Mouse (Mus musculus) hindbrain, postnatal 0 days (tissue): ENCODE data around the gene Sprr2k. TPM values are rescaled to one million over a fixed set of nuclear protein-coding genes. Genes with fewer than 3 reads are reported as not detected.
"Not testable (repeated sequence)": the region's sequence is repeated elsewhere in the genome, so short reads cannot be mapped to it uniquely, and the experiment has no call there.

Experiments used
- ATAC-seq: fragments of 200-750 bp; cut with Nextera tagmentation; 2 replicates; pipeline ENCODE4 v1.8.0; 2017; ENCODE audit warnings: mild to moderate bottlenecking, moderate TSS enrichment, moderate library complexity
- DNase-seq: peaks from one replicate; pipeline ENCODE4 v3.0.0-alpha.2; 2015; ENCODE audit warnings: low spot score
- H3K27ac ChIP-seq: fragments of 300-500 bp; sonication (generic); 2 replicates; pipeline ENCODE4 v1.5.1; 2014; ENCODE audit warnings: mild to moderate bottlenecking
- H3K27me3 ChIP-seq: fragments of 300-500 bp; sonication (generic); 2 replicates; pipeline ENCODE4 v1.6.1; 2014; ENCODE audit warnings: low read length, mixed read lengths; ENCODE audit not compliant: insufficient read depth
- H3K36me3 ChIP-seq: fragments of 300-500 bp; sonication (generic); 2 replicates; pipeline ENCODE4 v1.6.1; 2014; ENCODE audit warnings: low read length, mixed read lengths; ENCODE audit not compliant: insufficient read depth
- H3K4me1 ChIP-seq: fragments of 300-500 bp; sonication (generic); 2 replicates; pipeline ENCODE4 v1.6.1; 2014; ENCODE audit warnings: antibody characterized with exemption, low read length, mixed read lengths; ENCODE audit not compliant: insufficient read depth
- H3K4me2 ChIP-seq: fragments of 300-500 bp; sonication (generic); 2 replicates; pipeline ENCODE4 v1.6.1; 2014; ENCODE audit warnings: low read depth, mild to moderate bottlenecking, low read length, moderate library complexity, mixed read lengths
- H3K4me3 ChIP-seq: fragments of 300-500 bp; sonication (generic); 2 replicates; pipeline ENCODE4 v1.5.1; 2014; ENCODE audit warnings: low read length
- H3K9ac ChIP-seq: fragments of 300-500 bp; sonication (generic); replicated peaks from 2 replicates; pipeline ENCODE4 v1.6.1; 2014; ENCODE audit warnings: mild to moderate bottlenecking, low read length, moderate library complexity, mixed read lengths
- H3K9me3 ChIP-seq: fragments of 300-500 bp; sonication (generic); 2 replicates; pipeline ENCODE4 v1.6.1; 2016; ENCODE audit warnings: low read length, mixed read lengths
- CTCF ChIP-seq: IDR thresholded peaks from 2 replicates; pipeline ENCODE4 v1.5.1; 2016; ENCODE audit warnings: antibody characterized with exemption, control low read depth, low read depth
- WGBS: fragments of 180-500 bp; shearing (Covaris S2); extraction: QIAGEN DNeasy Blood & Tissue Kit; methylation state at CpG from one replicate; pipeline ENCODE4 v1.1.7; 2014; 5-methylcytosine and 5-hydroxymethylcytosine counted together
- polyA plus RNA-seq: library from polyadenylated mRNA; unstranded; fragments of >200 nt; fragmentation: Nextera tagmentation; extraction: Ambion mirVana; gene quantifications from 2 replicates; pipeline ENCODE4 v1.2.1, GENCODE M21; 2015
- total RNA-seq: library from RNA; depleted of rRNA; stranded (reverse); fragments of >200 nt; gene quantifications from 2 replicates; pipeline ENCODE4 v1.2.3, GENCODE M21; 2014; rRNA removed

The Sprr2k gene
- total and polyA plus RNA-seq, 2 experiments from 2014 or later: not detected

DNA sequence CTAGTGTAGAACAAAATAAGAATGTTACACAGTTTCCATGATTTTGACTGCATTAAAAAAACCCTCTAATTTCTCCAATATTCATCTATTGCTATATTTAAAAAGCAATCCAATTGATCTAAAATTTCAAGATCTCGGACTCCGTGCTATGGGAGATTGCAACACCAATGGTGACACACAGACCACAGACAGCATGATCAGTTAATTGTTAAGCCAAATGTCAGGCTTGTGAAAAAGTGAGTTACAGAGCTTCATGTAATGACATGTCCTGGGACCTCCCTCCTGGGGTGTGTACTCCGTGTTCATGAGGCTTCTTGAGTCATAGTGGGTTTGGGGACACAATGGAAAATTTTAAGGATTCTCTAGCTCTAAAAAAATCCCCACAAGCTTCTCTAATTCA is 7.8 kb downstream of the Sprr2k start:
- Histone ChIP-seq H3K4me1 (no peaks in the 10 kb centered on the region), H3K27ac (no peak overlapping the region), H3K27me3 (no peaks in the 10 kb centered on the region), H3K4me2 (no peak overlapping the region), H3K36me3 (no peaks in the 10 kb centered on the region), H3K9ac (no peak overlapping the region), H3K9me3 (no peaks in the 10 kb centered on the region), H3K4me3 (no peak overlapping the region)
- TF ChIP-seq CTCF: no peak
- ATAC-seq (no peak), DNase-seq (no peak)
- WGBS: 85% methylated on average over 3 of the region's 3 CpGs

DNA sequence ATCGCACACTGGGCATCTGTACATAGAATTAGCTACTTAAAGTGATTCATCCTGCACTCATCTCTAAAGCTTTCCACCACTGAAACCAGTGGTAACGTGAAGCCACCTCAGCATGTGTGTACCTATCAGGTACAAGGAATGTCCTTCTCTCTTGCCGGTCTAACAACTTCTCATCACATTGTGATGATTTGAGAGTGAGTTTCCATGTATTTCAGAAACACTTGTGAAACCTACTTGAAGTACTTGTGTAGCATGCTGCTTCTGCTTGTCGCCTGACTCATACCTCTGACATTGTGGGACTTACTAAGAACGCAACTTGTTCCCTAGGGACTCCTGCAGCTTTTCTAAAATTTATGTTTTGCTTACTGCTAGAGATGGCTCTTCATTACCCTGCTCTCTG is 22.8 kb downstream of the Sprr2k start:
- WGBS: 90% methylated on average over 5 of the region's 5 CpGs
- Histone ChIP-seq H3K9ac (no peak overlapping the region), H3K9me3 (no peaks in the 10 kb centered on the region), H3K36me3 (no peaks in the 10 kb centered on the region), H3K4me2 (no peak overlapping the region), H3K27me3 (no peaks in the 10 kb centered on the region), H3K27ac (no peak overlapping the region), H3K4me1 (no peaks in the 10 kb centered on the region), H3K4me3 (no peak overlapping the region)
- TF ChIP-seq CTCF: no peak
- ATAC-seq (no peak), DNase-seq (no peak)

DNA sequence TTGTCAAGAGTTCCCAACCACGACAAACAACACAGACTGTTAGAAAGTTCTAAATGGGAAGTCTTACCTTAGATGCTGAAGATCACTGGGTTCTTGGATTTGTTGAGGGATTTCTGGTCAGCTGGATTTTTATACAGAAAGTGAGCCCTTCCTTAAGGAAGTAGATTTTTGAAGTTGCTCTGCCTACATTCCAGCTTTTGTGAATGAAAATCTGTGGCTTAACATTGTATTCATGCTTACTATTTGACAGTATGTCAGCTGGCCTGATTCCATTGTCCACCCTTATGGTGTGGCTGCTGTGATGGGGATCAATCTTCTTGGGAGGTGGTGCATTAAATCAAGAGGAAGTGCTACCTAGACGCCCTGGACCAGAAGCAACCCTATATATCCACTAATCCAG is 26.2 kb downstream of the Sprr2k start, which contains the start of gene Sprr3:
Sprr3 (minus strand) TSS at position 101 of the 400 bp plus-strand sequence.
- WGBS: 61% methylated on average over 2 of the region's 2 CpGs

GRCm38 (mm10) chr3:92466576-92466975 is 34.2 kb downstream of the Sprr2k start:
- Histone ChIP-seq H3K4me1 (no peaks in the 10 kb centered on the region), H3K9ac (no peak overlapping the region), H3K27ac (no peak overlapping the region), H3K4me2 (no peak overlapping the region), H3K4me3 (no peak overlapping the region), H3K9me3 (no peaks in the 10 kb centered on the region), H3K27me3 (no peaks in the 10 kb centered on the region), H3K36me3 (no peaks in the 10 kb centered on the region)
- no peak for DNase-seq
- 82% methylated on average over 1 of the region's 1 CpGs for WGBS
- TF ChIP-seq CTCF: no peak
- ATAC-seq: no peak

More for the DNA sequence above, 26.2 kb downstream of the Sprr2k start, which contains the start of gene Sprr3:
- Histone ChIP-seq H3K4me3 (no peak within 1 kb of the TSS), H3K4me1 (no peaks in the 10 kb centered on the region), H3K4me2 (no peak within 1 kb of the TSS), H3K36me3 (no peaks in the 10 kb centered on the region), H3K9ac (no peak within 1 kb of the TSS), H3K27ac (no peak within 1 kb of the TSS), H3K27me3 (no peaks in the 10 kb centered on the region), H3K9me3 (no peaks in the 10 kb centered on the region)
- ATAC-seq (no peak), DNase-seq (no peak)
- no peak for TF ChIP-seq CTCF

DNA sequence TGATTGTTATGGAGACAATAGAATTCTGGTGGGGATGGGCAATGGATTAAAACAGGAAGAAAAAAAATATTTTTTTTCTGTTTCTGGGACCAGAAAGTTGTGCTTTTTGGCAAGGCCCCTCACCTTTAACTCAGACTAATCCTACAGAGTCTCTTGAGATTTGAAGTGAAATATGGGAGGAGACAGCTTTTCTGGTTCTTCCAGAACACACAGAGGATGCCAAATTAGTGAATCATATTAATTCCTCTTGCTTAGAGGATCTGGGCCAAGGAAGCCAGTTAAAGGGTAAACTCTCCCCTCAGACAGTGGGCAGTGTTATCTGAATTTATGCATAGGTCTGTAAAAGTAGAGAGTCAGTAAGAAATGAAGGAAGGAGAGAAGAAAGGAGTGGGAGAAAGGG is 35.0 kb downstream of the Sprr2k start:
- Histone ChIP-seq H3K9ac (no peak overlapping the region), H3K4me3 (no peak overlapping the region), H3K27me3 (no peaks in the 10 kb centered on the region), H3K36me3 (no peaks in the 10 kb centered on the region), H3K9me3 (no peaks in the 10 kb centered on the region), H3K4me2 (no peak overlapping the region), H3K4me1 (no peaks in the 10 kb centered on the region), H3K27ac (no peak overlapping the region)
- TF ChIP-seq CTCF: no peak
- ATAC-seq: no peak
- no peak for DNase-seq

GRCm38 (mm10) chr3:92470111-92470510 is 37.7 kb downstream of the Sprr2k start:
- ATAC-seq (no peak), DNase-seq (no peak)
- no peaks in the 10 kb centered on the region for H3K9me3 ChIP-seq
- no peak overlapping the region for H3K4me3 ChIP-seq
- no peak for TF ChIP-seq CTCF
- H3K27me3 ChIP-seq: no peaks in the 10 kb centered on the region
- WGBS: 86% methylated on average over 2 of the region's 2 CpGs
- H3K4me1 ChIP-seq: no peaks in the 10 kb centered on the region
- no peaks in the 10 kb centered on the region for H3K36me3 ChIP-seq
- H3K27ac ChIP-seq: no peak overlapping the region
- no peak overlapping the region for H3K4me2 ChIP-seq
- no peak overlapping the region for H3K9ac ChIP-seq

DNA sequence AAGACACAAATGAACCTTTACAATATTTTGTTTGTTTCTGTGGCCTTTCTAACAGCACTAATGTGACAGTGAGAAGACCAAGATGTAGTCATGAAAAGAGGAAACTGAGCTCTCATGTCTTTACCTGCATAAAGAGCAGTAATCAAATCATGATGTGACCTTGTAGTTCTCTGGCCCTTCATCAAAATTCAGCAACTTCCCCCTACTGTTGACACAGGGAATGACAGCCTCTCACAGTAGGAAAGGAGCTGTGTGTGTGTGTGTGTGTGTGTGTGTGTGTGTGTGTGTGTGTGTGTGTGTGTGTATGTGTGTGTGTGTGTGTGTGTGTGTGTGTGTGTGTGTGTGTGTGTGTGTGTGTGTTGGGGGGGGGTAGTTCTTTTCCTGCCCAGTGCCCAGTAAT is 48.9 kb downstream of the Sprr2k start:
- not testable (repeated sequence) for H3K9me3 ChIP-seq, ATAC-seq, H3K27me3 ChIP-seq, H3K27ac ChIP-seq, H3K4me1 ChIP-seq, H3K9ac ChIP-seq, H3K4me3 ChIP-seq, H3K4me2 ChIP-seq, DNase-seq, H3K36me3 ChIP-seq
- TF ChIP-seq CTCF: peak; percentile 49

Other genes with a start within 250 kb of the Sprr2k start
- not detected in 2 replicates for gene Sprr2a1, start 216.8 kb upstream of the Sprr2k start, total RNA-seq
- not detected in 2 replicates for gene Sprr2a1, start 216.8 kb upstream of the Sprr2k start, polyA plus RNA-seq
- not detected in 2 replicates for gene Sprr2a2, start 216.7 kb upstream of the Sprr2k start, total RNA-seq
- gene Sprr2a2, start 216.7 kb upstream of the Sprr2k start, polyA plus RNA-seq: not detected in 2 replicates
- gene Sprr2a3, start 147.2 kb upstream of the Sprr2k start, total RNA-seq: not detected in 2 replicates
- not detected in 2 replicates for gene Sprr2a3, start 147.2 kb upstream of the Sprr2k start, polyA plus RNA-seq
- gene Sprr2b, start 116.0 kb upstream of the Sprr2k start, total RNA-seq: not detected in 2 replicates
- 0.24 and 0.44 TPM in 2 replicates for gene Sprr2b, start 116.0 kb upstream of the Sprr2k start, polyA plus RNA-seq
- gene Sprr2d, start 93.4 kb upstream of the Sprr2k start, total RNA-seq: not detected in 2 replicates
- not detected in 2 replicates for gene Sprr2d, start 93.4 kb upstream of the Sprr2k start, polyA plus RNA-seq
- not detected in 2 replicates for gene Sprr2e, start 80.4 kb upstream of the Sprr2k start, total RNA-seq
- gene Sprr2e, start 80.4 kb upstream of the Sprr2k start, polyA plus RNA-seq: not detected in 2 replicates
- not detected in 2 replicates for gene Sprr2f, start 67.4 kb upstream of the Sprr2k start, total RNA-seq
- gene Sprr2f, start 67.4 kb upstream of the Sprr2k start, polyA plus RNA-seq: not detected in 2 replicates
- not detected in 2 replicates for gene Sprr2h, start 46.9 kb upstream of the Sprr2k start, total RNA-seq
- gene Sprr2h, start 46.9 kb upstream of the Sprr2k start, polyA plus RNA-seq: not detected in 2 replicates
- gene Sprr2i, start 24.6 kb upstream of the Sprr2k start, total RNA-seq: not detected in 2 replicates
- not detected in 2 replicates for gene Sprr2i, start 24.6 kb upstream of the Sprr2k start, polyA plus RNA-seq
- not detected in 2 replicates for gene Sprr2j-ps, start 14.5 kb upstream of the Sprr2k start, total RNA-seq
- gene Sprr2j-ps, start 14.5 kb upstream of the Sprr2k start, polyA plus RNA-seq: not detected in 2 replicates
- 2.5 and 3.7 TPM in 2 replicates for gene Gm9774, start 3.2 kb upstream of the Sprr2k start, total RNA-seq
- 9.4 and 9.6 TPM in 2 replicates for gene Gm9774, start 3.2 kb upstream of the Sprr2k start, polyA plus RNA-seq
- not detected in 2 replicates for gene Sprr1b, start 6.2 kb downstream of the Sprr2k start, total RNA-seq
- 0.18 TPM in 1 of 2 replicates, not detected in the other for gene Sprr1b, start 6.2 kb downstream of the Sprr2k start, polyA plus RNA-seq
- not detected in 2 replicates for gene Sprr3, start 26.1 kb downstream of the Sprr2k start, total RNA-seq
- gene Sprr3, start 26.1 kb downstream of the Sprr2k start, polyA plus RNA-seq: not detected in 2 replicates
- not detected in 2 replicates for gene Sprr1a, start 53.3 kb downstream of the Sprr2k start, total RNA-seq
- gene Sprr1a, start 53.3 kb downstream of the Sprr2k start, polyA plus RNA-seq: 0.23 and 0.25 TPM in 2 replicates
- gene Sprr4, start 67.9 kb downstream of the Sprr2k start, total RNA-seq: not detected in 2 replicates
- gene Sprr4, start 67.9 kb downstream of the Sprr2k start, polyA plus RNA-seq: not detected in 2 replicates
- not detected in 2 replicates for gene 2310046K23Rik, start 101.9 kb downstream of the Sprr2k start, total RNA-seq
- not detected in 2 replicates for gene 2310046K23Rik, start 101.9 kb downstream of the Sprr2k start, polyA plus RNA-seq
- gene Ivl, start 141.2 kb downstream of the Sprr2k start, total RNA-seq: not detected in 2 replicates
- gene Ivl, start 141.2 kb downstream of the Sprr2k start, polyA plus RNA-seq: not detected in 2 replicates
- gene Smcp, start 156.4 kb downstream of the Sprr2k start, total RNA-seq: not detected in 2 replicates
- not detected in 2 replicates for gene Smcp, start 156.4 kb downstream of the Sprr2k start, polyA plus RNA-seq
- gene 2210017I01Rik, start 174.9 kb downstream of the Sprr2k start, total RNA-seq: not detected in 2 replicates
- gene 2210017I01Rik, start 174.9 kb downstream of the Sprr2k start, polyA plus RNA-seq: not detected in 2 replicates
- gene Lce6a, start 189.1 kb downstream of the Sprr2k start, total RNA-seq: not detected in 2 replicates
- not detected in 2 replicates for gene Lce6a, start 189.1 kb downstream of the Sprr2k start, polyA plus RNA-seq
- not detected in 2 replicates for gene Lce1a1, start 215.7 kb downstream of the Sprr2k start, total RNA-seq
- gene Lce1a1, start 215.7 kb downstream of the Sprr2k start, polyA plus RNA-seq: not detected in 2 replicates
- gene Lce1b, start 224.3 kb downstream of the Sprr2k start, total RNA-seq: not detected in 2 replicates
- not detected in 2 replicates for gene Lce1b, start 224.3 kb downstream of the Sprr2k start, polyA plus RNA-seq
- gene Lce1a2, start 237.7 kb downstream of the Sprr2k start, total RNA-seq: not detected in 2 replicates
- gene Lce1a2, start 237.7 kb downstream of the Sprr2k start, polyA plus RNA-seq: not detected in 2 replicates
- not detected in 2 replicates for gene Lce1c, start 246.7 kb downstream of the Sprr2k start, total RNA-seq
- gene Lce1c, start 246.7 kb downstream of the Sprr2k start, polyA plus RNA-seq: not detected in 2 replicates